8 mouse cellular contexts compared by ENCODE assay signal in the genomic region with DNA sequence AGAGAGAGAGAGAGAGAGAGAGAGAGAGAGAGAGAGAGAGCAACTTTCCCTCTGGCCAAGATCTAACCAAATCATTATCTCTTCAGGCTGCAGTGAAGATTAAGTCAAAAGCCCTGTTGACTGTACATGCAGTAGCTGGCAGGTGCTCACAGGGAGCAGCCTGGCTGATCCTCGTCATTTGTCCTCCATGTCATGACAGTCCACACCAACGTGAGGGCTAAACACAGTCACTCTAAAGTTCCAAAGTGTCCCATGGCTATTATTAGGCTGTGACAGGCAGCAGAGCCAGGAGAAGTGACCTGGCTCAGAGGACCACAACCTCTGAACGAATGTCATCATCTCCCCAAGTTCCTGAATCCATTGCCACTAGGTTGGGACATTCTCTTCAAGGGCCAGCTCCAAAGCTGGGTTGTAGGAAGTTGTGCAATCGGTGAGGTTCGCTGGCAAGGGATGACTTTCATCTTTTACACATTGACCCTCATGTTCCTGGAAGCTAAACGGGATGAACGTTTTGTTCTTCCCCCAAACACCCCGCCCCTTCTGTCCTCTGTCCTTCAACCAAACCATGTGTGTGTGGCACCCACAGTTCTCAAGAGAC.
A peak's percentile ranks its signal among the peaks of the same experiment; 100 is the strongest.
DNase-seq lines count a peak whose midpoint lies in the region; ATAC-seq and TF ChIP-seq lines count a peak whose summit lies in the region.

No protein-coding gene starts in this region.

- DNase-seq in gastrocnemius, adult 2 months = peak; percentile 83
- no peak for DNase-seq in gastrocnemius, postnatal 4 days (ENCODE audit: low spot score in 2 of 2)
- peak; percentile 95 for DNase-seq in gonadal fat pad, adult 2 months (ENCODE audit: low read depth)
- peak; percentile 80 for DNase-seq in kidney, adult 9 months
- no peak for DNase-seq in cerebellum, postnatal 25 days
- no peak for DNase-seq in layer of hippocampus, adult 11-12 months (ENCODE audit: low spot score)
- DNase-seq in layer of hippocampus, adult 2 months (ENCODE audit: low spot score in 2 of 2) = no peak

- no peak overlapping the region for H3K4me3 ChIP-seq in gastrocnemius, adult 2 months
- no peak overlapping the region for H3K4me3 ChIP-seq in layer of hippocampus, adult 2 months

- intact Hi-C loops in gastrocnemius, adult 2 months (cut with DNase I) = loop anchor here (1.0 to 5.0 kb wide), 5 partner anchors 32 to 215 kb away; a partner anchor contains a TSS

- peak; percentile 71 for ATAC-seq in megakaryocyte progenitor cell, adult 5-6 weeks (replicated peaks; ENCODE audit: poor library complexity)

- no peak for TF ChIP-seq CTCF in gastrocnemius, adult 2 months (IDR thresholded peaks at IDR 0.05)
- TF ChIP-seq CTCF in layer of hippocampus, adult 2 months (conservative IDR thresholded peaks at IDR 0.05) = no peak

- H3K27ac ChIP-seq in gastrocnemius, adult 2 months = peak overlapping the region; percentile 91
- no peak overlapping the region for H3K27ac ChIP-seq in layer of hippocampus, adult 2 months

Comparison
In these comparisons a context has a peak if more than half of its experiments do, and no peak if none do; other contexts are left out.
1. DNase-seq: peak in gastrocnemius, adult 2 months (single experiment), gonadal fat pad, adult 2 months (single experiment) and kidney, adult 9 months (single experiment); none in gastrocnemius, postnatal 4 days (0 of 2), cerebellum, postnatal 25 days (0 of 2), layer of hippocampus, adult 11-12 months (single experiment) and layer of hippocampus, adult 2 months (0 of 2).